Mouse (Mus musculus): ENCODE measurements at regions not wholly inside any gene's neighbourhood (a gene's known extent, or its start where the extent isn't known, plus 50 kb on each side); places are given as distances from the start of the nearest gene placed in this dataset.
"Not testable (repeated sequence)": the region's sequence is repeated elsewhere in the genome, so short reads cannot be mapped to it uniquely, and the experiment has no call there.

- in situ Hi-C loops (cut with MboI; ENCODE audit: unreplicated experiment in 2 of 2) = no loop called here
Measured at GRCm38 (mm10) chr7:96033636-96034035, 137.4 kb upstream of the Tenm4 start.

DNA sequence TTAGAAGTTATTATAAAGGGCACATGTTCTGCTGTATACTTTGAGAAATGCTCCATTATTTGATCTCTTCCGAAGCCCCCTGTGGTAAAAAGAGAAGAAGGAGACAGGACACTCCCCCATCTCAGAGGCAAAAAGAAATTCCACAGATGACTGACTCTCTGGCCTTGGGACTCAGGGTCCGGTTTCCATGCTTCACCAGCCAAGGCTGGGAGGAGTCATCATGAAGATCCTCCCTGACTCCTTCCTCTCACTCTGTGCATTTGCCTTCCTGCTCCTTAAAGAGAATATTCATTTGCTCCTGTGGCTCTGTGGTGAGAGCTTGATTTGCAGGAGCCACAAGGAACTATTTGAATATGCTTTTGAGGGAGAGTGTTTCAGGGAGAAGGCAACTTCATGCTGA is 135.6 kb upstream of the Tenm4 start:
- in situ Hi-C loops (cut with MboI; ENCODE audit: unreplicated experiment in 2 of 2) = no loop called here

GRCm38 (mm10) chr7:96039628-96040027 is 131.4 kb upstream of the Tenm4 start:
- in situ Hi-C loops (cut with MboI; ENCODE audit: unreplicated experiment in 2 of 2) = no loop called here

DNA sequence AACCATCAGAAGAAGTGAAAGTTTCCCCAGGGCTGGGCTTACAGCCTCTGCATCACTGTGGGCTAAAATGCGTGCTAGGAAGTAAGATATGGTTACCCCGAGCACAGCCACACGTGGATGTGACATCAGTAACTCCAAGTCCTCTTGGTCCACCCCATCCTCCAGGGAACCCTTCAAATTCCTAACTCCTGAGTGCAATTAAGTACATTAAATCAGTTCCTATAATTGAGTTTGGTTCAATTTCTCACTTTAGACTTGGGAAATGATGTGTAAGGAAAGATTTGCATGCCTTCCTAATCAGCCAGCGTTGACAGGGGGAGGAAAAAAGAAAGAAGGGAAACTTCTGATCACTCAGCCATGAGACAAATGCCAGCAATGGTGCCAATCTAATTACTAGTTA is 129.2 kb upstream of the Tenm4 start:
- in situ Hi-C loops (cut with MboI; ENCODE audit: unreplicated experiment in 2 of 2) = no loop called here

GRCm38 (mm10) chr7:96051631-96052030 is 119.4 kb upstream of the Tenm4 start:
- in situ Hi-C loops (cut with MboI; ENCODE audit: unreplicated experiment in 2 of 2) = no loop called here

DNA sequence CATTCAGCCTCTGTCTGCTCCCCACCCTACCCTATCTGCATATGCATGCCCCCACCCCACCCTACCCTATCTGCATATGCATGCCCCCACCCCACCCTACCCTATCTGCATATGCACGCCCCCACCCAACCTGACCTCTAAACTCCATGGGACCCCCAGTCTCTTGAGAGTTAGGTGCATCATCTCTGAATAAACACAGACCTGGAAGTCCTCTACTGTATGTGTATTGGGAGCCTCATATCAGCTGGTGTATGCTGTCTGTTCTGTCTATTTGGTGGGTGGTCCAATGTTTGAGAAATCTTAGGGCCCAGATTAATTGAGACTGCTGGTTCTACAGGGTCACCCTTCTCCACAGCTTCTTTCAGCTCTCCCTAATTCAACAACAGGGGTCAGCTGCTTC is 109.4 kb upstream of the Tenm4 start:
- in situ Hi-C loops (cut with MboI; ENCODE audit: unreplicated experiment in 2 of 2) = not testable (repeated sequence)

GRCm38 (mm10) chr7:96078511-96078910 is 92.5 kb upstream of the Tenm4 start:
- in situ Hi-C loops (cut with MboI; ENCODE audit: unreplicated experiment in 2 of 2) = no loop called here

- in situ Hi-C loops (cut with MboI; ENCODE audit: unreplicated experiment in 2 of 2) = no loop called here
Measured at GRCm38 (mm10) chr7:96081676-96082075, 89.4 kb upstream of the Tenm4 start.

DNA sequence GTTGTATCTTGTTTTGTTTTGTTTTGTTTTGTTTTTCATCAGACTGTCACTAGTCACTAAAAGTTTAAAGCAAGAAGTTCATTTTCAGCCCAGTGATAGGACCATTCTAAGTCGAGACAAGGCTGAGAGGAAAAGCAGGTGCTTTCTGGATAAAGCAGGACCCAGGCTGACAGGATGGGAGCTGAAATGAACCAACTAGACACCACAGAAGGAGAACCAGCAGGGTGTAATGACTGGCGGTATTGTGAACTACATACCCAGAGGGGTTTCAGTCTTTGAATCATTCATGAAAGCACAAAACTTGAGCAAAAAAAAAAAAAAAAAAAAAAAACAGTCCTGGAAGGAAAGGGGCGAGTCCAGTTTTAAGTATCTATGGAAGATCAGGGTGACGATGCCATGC is 75.9 kb upstream of the Tenm4 start:
- in situ Hi-C loops (cut with MboI; ENCODE audit: unreplicated experiment in 2 of 2) = no loop called here

GRCm38 (mm10) chr7:96095752-96096151 is 75.3 kb upstream of the Tenm4 start:
- in situ Hi-C loops (cut with MboI; ENCODE audit: unreplicated experiment in 2 of 2) = no loop called here

DNA sequence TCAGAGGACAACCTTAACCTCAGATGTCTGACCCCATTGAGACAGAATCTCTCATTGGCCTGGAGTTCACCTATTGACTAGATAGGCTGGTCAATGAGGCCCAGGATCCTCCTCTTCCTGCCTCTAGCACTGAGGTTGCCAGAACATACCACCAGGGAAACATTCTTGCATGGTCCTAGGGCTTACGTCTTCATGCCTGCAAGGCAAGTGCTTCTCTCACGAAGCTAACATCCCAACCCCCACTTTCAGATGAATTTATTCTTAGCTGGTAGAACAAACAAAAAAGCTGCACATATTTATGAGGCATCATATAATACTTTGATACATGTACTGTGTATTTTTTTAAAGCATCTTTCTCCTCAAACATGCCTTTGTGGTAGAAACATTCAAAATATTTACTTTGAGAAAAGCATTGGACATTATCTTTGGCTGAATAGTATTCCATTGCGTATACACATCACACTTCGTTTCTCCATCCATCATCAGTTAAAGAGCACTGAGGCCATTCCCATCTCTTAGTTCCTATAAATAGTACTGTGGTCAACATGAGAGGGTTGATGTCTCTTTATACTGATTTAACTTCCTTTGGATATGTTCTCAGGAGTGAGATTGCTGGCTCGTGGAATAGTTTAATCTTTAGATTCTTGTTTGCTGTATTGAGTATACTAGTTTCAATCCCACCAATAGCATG is 72.2 kb upstream of the Tenm4 start:
- in situ Hi-C loops (cut with MboI; ENCODE audit: unreplicated experiment in 2 of 2) = no loop called here

GRCm38 (mm10) chr7:96102727-96103126 is 68.3 kb upstream of the Tenm4 start:
- in situ Hi-C loops (cut with MboI; ENCODE audit: unreplicated experiment in 2 of 2) = no loop called here

GRCm38 (mm10) chr7:96108768-96109167 is 62.3 kb upstream of the Tenm4 start:
- in situ Hi-C loops (cut with MboI; ENCODE audit: unreplicated experiment in 2 of 2) = no loop called here

DNA sequence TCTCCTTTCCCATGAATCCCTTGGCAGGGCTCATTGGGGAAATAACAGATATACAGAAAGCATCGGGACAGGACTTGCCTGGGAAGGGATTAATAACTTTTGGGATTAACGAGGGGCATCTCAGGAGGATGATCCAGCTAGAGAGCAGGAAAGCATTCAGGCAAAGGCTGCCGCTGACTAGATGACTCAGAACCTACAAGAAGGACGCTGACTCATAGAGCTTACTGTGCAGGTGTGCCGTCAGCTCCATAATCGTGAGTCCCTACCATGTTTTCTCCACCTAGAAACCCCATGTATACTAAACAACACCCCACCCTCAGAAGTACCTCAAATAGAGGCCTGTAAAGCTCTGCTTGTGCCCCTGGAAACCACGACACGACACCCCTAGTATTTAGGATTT is 50.9 kb upstream of the Tenm4 start:
- in situ Hi-C loops (cut with MboI; ENCODE audit: unreplicated experiment in 2 of 2) = no loop called here

Data from v-Abl transformed pro-B cells (cell line).